Mouse (Mus musculus) left cerebral cortex, adult 2 months (tissue): ENCODE measurements around the gene Sema6d. TPM values are rescaled to one million over a fixed set of nuclear protein-coding genes. Genes with fewer than 3 reads are reported as not detected.
A peak's percentile ranks its signal among the peaks of the same experiment; 100 is the strongest.
"Not testable (repeated sequence)": the region's sequence is repeated elsewhere in the genome, so short reads cannot be mapped to it uniquely, and the experiment has no call there.

Experiments used
- DNase-seq, 2 experiments: peaks; one replicate each; pipeline ENCODE4 v3.0.0; 2021 to 2022; ENCODE audit warnings: low spot score in 2 of 2, mixed read lengths in 1 of 2; ENCODE audit errors: extremely low spot score in 1 of 2
- H3K27ac ChIP-seq: fragments of 200-600 bp; 2 replicates; pipeline ENCODE4 v1.8.1; 2022
- H3K4me3 ChIP-seq: fragments of 200-600 bp; 2 replicates; pipeline ENCODE4 v1.8.1; 2022
- CTCF ChIP-seq: fragments of 200-600 bp; IDR thresholded peaks from 2 replicates; pipeline ENCODE4 v1.8.1; 2022; ENCODE audit warnings: antibody characterized with exemption, mild to moderate bottlenecking, moderate library complexity
- intact Hi-C: fragments of 180-260 bp; cut with DNase I; formaldehyde crosslinking; loops from one replicate; pipeline ENCODE4 v1.15.1; 2025
- total RNA-seq, 2 experiments: library from RNA; stranded (reverse); gene quantifications; 2 replicates each; pipeline ENCODE4 v1.2.3; 2021

The Sema6d gene
- total RNA-seq, 2 experiments from 2014 or later = 45.3 to 50.4 TPM

GRCm38 (mm10) chr2:124308605-124309004 lies 218.8 kb downstream of the Sema6d start:
- intact Hi-C loops = no loop called here
- no peak for TF ChIP-seq CTCF
- Histone ChIP-seq H3K27ac (no peak overlapping the region), H3K4me3 (no peak overlapping the region)
- DNase-seq = no peak

GRCm38 (mm10) chr2:124309361-124310128 lies 219.8 kb downstream of the Sema6d start:
- no peak for TF ChIP-seq CTCF
- intact Hi-C loops = no loop called here
- H3K4me3 ChIP-seq = no peak overlapping the region
- DNase-seq = no peak
- no peak overlapping the region for H3K27ac ChIP-seq

- TF ChIP-seq CTCF = no peak
- Histone ChIP-seq H3K27ac (no peak overlapping the region), H3K4me3 (no peak overlapping the region)
- intact Hi-C loops = no loop called here
- no peak for DNase-seq
Observed at GRCm38 (mm10) chr2:124322528-124323215, 232.9 kb downstream of the Sema6d start.

GRCm38 (mm10) chr2:124324107-124324724 lies 234.4 kb downstream of the Sema6d start:
- TF ChIP-seq CTCF = no peak
- intact Hi-C loops = no loop called here
- no peak for DNase-seq
- H3K27ac ChIP-seq = no peak overlapping the region
- H3K4me3 ChIP-seq = no peak overlapping the region

- H3K27ac ChIP-seq = no peak overlapping the region
- no peak for DNase-seq
- no peak overlapping the region for H3K4me3 ChIP-seq
- intact Hi-C loops = loop anchor here (5.0 kb wide), 1 partner anchor 227 kb away; no protein-coding TSS in a partner anchor
- no peak for TF ChIP-seq CTCF
Observed at GRCm38 (mm10) chr2:124329473-124330130, 239.8 kb downstream of the Sema6d start.

- intact Hi-C loops = loop anchor here (5.0 kb wide), 1 partner anchor 231 kb away; no protein-coding TSS in a partner anchor
- TF ChIP-seq CTCF = no peak
- no peak for DNase-seq
- H3K27ac ChIP-seq = no peak overlapping the region
- H3K4me3 ChIP-seq = no peak overlapping the region
Observed at GRCm38 (mm10) chr2:124332890-124333289, 243.1 kb downstream of the Sema6d start.

- not testable (repeated sequence) for H3K4me3 ChIP-seq, H3K27ac ChIP-seq, DNase-seq
- TF ChIP-seq CTCF = peak; percentile 25
- intact Hi-C loops = loop anchor here (5.0 kb wide), 1 partner anchor 232 kb away; no protein-coding TSS in a partner anchor
Observed at GRCm38 (mm10) chr2:124334655-124335054, 244.9 kb downstream of the Sema6d start.

GRCm38 (mm10) chr2:124338296-124338695 lies 248.5 kb downstream of the Sema6d start:
- Histone ChIP-seq H3K27ac (no peak overlapping the region), H3K4me3 (no peak overlapping the region)
- intact Hi-C loops = no loop called here
- no peak for TF ChIP-seq CTCF
- no peak for DNase-seq

GRCm38 (mm10) chr2:124354191-124354590 lies 264.4 kb downstream of the Sema6d start:
- no peak overlapping the region for H3K27ac ChIP-seq

GRCm38 (mm10) chr2:124354716-124355115 lies 264.9 kb downstream of the Sema6d start:
- no peak for TF ChIP-seq CTCF
- H3K4me3 ChIP-seq = no peak overlapping the region
- no peak for DNase-seq
- intact Hi-C loops = no loop called here
- H3K27ac ChIP-seq = no peak overlapping the region

More at GRCm38 (mm10) chr2:124354191-124354590, 264.4 kb downstream of the Sema6d start:
- intact Hi-C loops = no loop called here
- TF ChIP-seq CTCF = no peak
- no peak overlapping the region for H3K4me3 ChIP-seq
- DNase-seq = no peak

- intact Hi-C loops = no loop called here
- no peak for TF ChIP-seq CTCF
- no peak overlapping the region for H3K4me3 ChIP-seq
- no peak overlapping the region for H3K27ac ChIP-seq
- DNase-seq = no peak
Observed at GRCm38 (mm10) chr2:124369291-124369690, 279.5 kb downstream of the Sema6d start.
